Mouse (Mus musculus) heart, embryonic 13.5 days (tissue): ENCODE measurements around the gene Samsn1. TPM values are rescaled to one million over a fixed set of nuclear protein-coding genes. Genes with fewer than 3 reads are reported as not detected.

Experiments
- ATAC-seq: fragments of 200-750 bp; cut with Nextera tagmentation; 2 replicates; pipeline ENCODE4 v1.8.0; 2017; ENCODE audit warnings: moderate TSS enrichment; ENCODE audit not compliant: insufficient number of reproducible peaks, low FRiP score, low TSS enrichment; ENCODE audit errors: extremely low read depth
- H3K27ac ChIP-seq: fragments of 300-500 bp; sonication (generic); replicated peaks from 2 replicates; pipeline ENCODE4 v1.5.1; 2015; ENCODE audit warnings: moderate library complexity, mild to moderate bottlenecking, inconsistent platforms
- H3K27me3 ChIP-seq: fragments of 300-500 bp; sonication (generic); replicated peaks from 2 replicates; pipeline ENCODE4 v1.6.1; 2015; ENCODE audit warnings: mild to moderate bottlenecking, inconsistent platforms
- H3K36me3 ChIP-seq: fragments of 300-500 bp; sonication (generic); 2 replicates; pipeline ENCODE4 v1.6.1; 2015; ENCODE audit warnings: mild to moderate bottlenecking, inconsistent platforms
- H3K4me1 ChIP-seq: fragments of 300-500 bp; sonication (generic); 2 replicates; pipeline ENCODE4 v1.6.1; 2015; ENCODE audit warnings: inconsistent platforms
- H3K4me2 ChIP-seq: fragments of 300-500 bp; sonication (generic); 2 replicates; pipeline ENCODE4 v1.6.1; 2015; ENCODE audit warnings: inconsistent platforms, mild to moderate bottlenecking, moderate library complexity
- H3K4me3 ChIP-seq: fragments of 300-500 bp; sonication (generic); 2 replicates; pipeline ENCODE4 v1.5.1; 2015; ENCODE audit warnings: moderate library complexity, mild to moderate bottlenecking, inconsistent platforms
- H3K9ac ChIP-seq: fragments of 300-500 bp; sonication (generic); 2 replicates; pipeline ENCODE4 v1.6.1; 2015; ENCODE audit warnings: inconsistent platforms, mild to moderate bottlenecking, moderate library complexity
- H3K9me3 ChIP-seq: fragments of 300-500 bp; sonication (generic); 2 replicates; pipeline ENCODE4 v1.6.1; 2016; ENCODE audit warnings: inconsistent platforms
- WGBS: fragments of 180-500 bp; shearing (Covaris S2); methylation state at CpG from one replicate; pipeline ENCODE4 v1.1.7; 2015; ENCODE audit warnings: mixed read lengths; 5-methylcytosine and 5-hydroxymethylcytosine counted together
- polyA plus RNA-seq: library from polyadenylated mRNA; unstranded; fragments of >200 nt; fragmentation: Nextera tagmentation; extraction: Ambion mirVana; gene quantifications from 2 replicates; pipeline ENCODE4 v1.2.1, GENCODE M21; 2015

Gene Samsn1
- polyA plus RNA-seq = 2.0 and 2.1 TPM in 2 replicates

DNA sequence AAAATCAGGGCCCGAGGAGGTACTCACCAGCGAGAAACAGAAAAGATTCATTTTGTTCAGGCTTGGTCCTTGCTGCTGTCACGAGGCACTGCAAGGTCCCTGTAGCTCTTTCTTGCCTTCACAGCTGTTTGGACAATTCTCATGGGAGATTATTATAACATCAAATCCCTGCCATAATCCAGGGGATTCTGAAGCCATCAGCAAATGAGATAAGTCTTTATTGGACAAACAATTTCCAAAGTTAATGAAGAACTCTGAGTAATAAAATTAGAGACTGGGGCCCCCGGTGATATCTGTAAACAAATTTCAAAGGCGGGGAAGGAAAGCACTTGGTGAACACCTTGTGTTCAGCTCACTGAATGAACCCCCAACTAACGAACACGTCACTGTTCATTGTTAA, at the start of gene Samsn1:
Gene Samsn1 (minus strand): TSS at position 101 of the 400 bp plus-strand sequence.
- H3K4me3 ChIP-seq = no peak within 1 kb of the TSS
- ATAC-seq = no peak
- no peaks in the 10 kb centered on the region for H3K36me3 ChIP-seq
- H3K9ac ChIP-seq = no peak within 1 kb of the TSS
- WGBS = 81% methylated on average over 7 of the region's 7 CpGs
- H3K4me2 ChIP-seq = no peak within 1 kb of the TSS
- H3K9me3 ChIP-seq = peaks cover 4% of the 10 kb centered on the region; the same call in 1 of the 2 replicates
- no peaks in the 10 kb centered on the region for H3K4me1 ChIP-seq
- H3K27ac ChIP-seq = no peak within 1 kb of the TSS
- H3K27me3 ChIP-seq = no peaks in the 10 kb centered on the region

DNA sequence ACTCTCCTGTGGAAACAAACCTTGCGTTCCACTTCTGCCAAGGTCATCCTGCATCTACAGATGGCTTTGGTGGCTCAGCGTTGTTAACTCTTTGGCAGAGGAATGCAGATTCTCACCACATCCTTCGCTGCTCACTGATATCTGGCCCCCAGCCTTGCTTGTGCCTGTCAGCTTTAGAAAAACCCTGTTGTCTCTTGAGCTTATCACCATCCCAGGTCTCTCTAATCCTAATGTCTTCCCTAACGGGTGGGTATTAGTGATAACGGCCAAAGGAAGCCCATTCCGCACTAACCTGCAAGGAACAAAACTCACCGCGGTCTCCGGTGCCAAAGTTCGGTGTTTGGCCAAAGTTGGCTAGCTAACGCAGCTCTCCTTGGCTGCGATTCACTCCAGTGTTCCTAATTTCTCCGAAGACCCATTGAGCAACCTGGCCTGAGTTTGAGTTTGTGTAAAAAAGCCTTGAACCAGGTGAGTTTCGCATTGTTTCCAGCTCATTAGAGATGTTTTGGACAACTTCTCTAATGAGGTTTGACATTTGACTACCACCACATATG, 44.1 kb upstream of the Samsn1 start:
- H3K27ac ChIP-seq = no peak overlapping the region
- H3K9me3 ChIP-seq = no peaks in the 10 kb centered on the region
- H3K9ac ChIP-seq = no peak overlapping the region
- H3K4me3 ChIP-seq = no peak overlapping the region
- ATAC-seq = no peak
- no peaks in the 10 kb centered on the region for H3K4me1 ChIP-seq
- H3K27me3 ChIP-seq = no peaks in the 10 kb centered on the region
- 72% methylated on average over 14 of the region's 14 CpGs for WGBS
- no peaks in the 10 kb centered on the region for H3K36me3 ChIP-seq
- no peak overlapping the region for H3K4me2 ChIP-seq

DNA sequence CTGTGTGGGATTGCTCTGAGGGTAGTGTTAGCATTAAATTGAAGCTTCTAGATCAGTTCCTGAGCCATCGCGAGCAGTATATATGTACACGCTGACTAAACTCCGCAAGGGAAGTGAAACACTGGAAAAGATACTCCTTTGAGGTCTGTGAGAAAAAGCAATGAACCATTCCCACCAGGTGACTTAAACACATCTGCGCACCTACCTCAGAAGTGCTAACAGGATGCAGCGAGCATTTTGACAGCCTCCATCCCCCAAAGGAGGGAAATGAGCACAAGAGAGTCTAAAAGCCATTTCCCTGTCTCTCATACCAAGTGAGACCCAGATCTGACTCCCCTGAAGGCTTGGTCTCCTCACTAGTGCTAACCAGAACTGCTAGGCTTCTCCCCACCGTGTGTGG, 32.9 kb upstream of the Samsn1 start:
- no peaks in the 10 kb centered on the region for H3K27me3 ChIP-seq
- H3K4me3 ChIP-seq = no peak overlapping the region
- peaks cover 3% of the 10 kb centered on the region; the same call in 1 of the 2 replicates for H3K9me3 ChIP-seq
- no peak overlapping the region for H3K27ac ChIP-seq
- H3K36me3 ChIP-seq = no peaks in the 10 kb centered on the region
- 89% methylated on average over 7 of the region's 7 CpGs for WGBS
- no peaks in the 10 kb centered on the region for H3K4me1 ChIP-seq
- no peak overlapping the region for H3K4me2 ChIP-seq
- H3K9ac ChIP-seq = no peak overlapping the region
- ATAC-seq = no peak

DNA sequence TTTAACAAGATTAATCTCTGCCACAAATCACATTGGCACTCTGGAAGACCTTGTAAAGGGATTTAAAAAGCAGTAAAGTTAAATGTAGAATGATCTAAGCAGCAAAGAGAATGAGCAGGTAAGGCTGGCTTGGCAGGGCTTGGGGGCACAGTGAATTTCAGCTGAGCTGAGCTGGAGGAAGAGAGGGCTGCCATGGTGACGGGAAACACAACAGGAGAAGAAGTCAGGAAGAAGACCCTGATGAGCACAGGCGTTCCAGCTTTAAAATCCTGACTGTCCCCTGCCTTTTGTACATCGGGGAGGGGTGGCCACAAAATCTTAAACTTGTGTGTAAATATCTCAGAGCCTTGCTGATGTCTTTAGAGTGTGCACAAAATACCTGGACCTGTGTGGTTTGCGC, 32.0 kb upstream of the Samsn1 start:
- H3K36me3 ChIP-seq = no peaks in the 10 kb centered on the region

DNA sequence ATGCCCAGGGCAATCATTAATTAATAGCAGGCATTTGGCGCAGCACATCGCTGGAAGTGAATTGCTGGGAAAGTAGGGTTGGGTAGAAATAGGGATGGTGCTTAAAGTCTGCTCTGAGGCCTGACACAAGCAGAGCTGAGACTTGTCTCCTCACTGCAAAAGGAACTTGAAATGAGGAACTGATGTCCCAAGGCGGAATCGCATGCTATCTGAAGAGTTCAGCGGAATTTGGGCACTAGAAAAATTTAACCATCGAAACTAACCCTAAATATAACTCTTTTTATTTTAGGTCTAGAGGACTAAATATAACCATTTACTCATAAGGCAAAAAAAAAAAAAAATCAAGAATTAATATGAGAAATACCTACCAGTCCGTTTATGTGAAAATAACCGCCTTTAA, 31.5 kb upstream of the Samsn1 start:
- H3K27me3 ChIP-seq = no peaks in the 10 kb centered on the region
- H3K4me1 ChIP-seq = no peaks in the 10 kb centered on the region
- no peak overlapping the region for H3K27ac ChIP-seq
- H3K4me2 ChIP-seq = no peak overlapping the region
- H3K4me3 ChIP-seq = no peak overlapping the region
- WGBS = 83% methylated on average over 8 of the region's 8 CpGs
- peaks cover 3% of the 10 kb centered on the region; the same call in 1 of the 2 replicates for H3K9me3 ChIP-seq
- no peak overlapping the region for H3K9ac ChIP-seq
- no peak for ATAC-seq
- no peaks in the 10 kb centered on the region for H3K36me3 ChIP-seq

More for the DNA sequence above, 32.0 kb upstream of the Samsn1 start:
- WGBS = 72% methylated on average over 4 of the region's 4 CpGs
- ATAC-seq = no peak
- H3K4me1 ChIP-seq = no peaks in the 10 kb centered on the region
- no peak overlapping the region for H3K4me3 ChIP-seq
- no peaks in the 10 kb centered on the region for H3K27me3 ChIP-seq
- H3K27ac ChIP-seq = no peak overlapping the region
- no peak overlapping the region for H3K9ac ChIP-seq
- H3K4me2 ChIP-seq = no peak overlapping the region
- H3K9me3 ChIP-seq = peaks cover 3% of the 10 kb centered on the region; the same call in 1 of the 2 replicates

DNA sequence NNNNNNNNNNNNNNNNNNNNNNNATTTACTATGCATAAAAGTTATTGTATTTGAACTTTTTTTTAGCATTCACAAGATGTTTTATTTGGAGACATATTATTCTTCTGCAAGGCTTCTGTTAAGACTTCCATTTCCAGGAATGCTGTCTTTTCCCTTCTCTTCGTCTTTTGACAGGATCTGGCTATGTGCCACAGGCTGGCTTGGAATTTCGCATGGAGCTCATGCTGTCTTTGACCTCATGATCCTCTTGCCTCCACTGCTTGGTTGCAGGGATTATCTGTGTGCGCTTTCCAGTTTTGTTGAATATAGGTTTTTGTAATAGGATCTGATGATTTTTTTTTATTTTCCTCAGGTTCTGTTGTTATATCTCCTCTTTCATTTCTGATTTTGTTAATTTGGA, 25.0 kb upstream of the Samsn1 start:
- no peaks in the 10 kb centered on the region for H3K36me3 ChIP-seq
- ATAC-seq = no peak
- 63% methylated on average over 3 of the region's 3 CpGs for WGBS

DNA sequence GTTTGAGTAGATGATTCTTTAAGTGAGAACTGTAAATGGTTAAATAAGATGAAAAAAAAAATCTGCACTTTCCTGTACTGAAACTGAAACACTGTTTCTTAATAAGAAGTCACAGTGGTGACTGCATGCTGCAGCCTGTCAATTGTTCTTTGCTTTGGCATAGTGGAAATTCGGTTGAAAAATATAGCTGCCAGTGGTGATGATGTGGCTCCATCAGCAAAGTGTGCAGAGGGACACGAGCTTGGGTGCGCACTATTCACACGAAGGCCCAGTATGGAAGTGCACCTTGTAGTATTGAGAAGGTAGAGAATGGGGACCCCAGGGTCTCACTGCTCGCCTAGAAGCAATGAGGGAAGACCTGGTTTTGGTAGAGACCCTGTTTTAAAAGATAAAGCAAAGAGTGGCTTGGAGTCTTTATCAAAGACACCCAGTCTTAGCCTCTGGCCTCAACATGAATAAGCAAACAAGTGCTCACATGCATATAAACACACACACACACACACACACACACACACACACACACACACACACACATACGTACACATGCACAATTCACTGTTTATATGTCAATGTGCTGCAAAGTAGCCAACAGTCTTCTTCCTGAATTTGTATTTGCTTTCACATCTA, 18.4 kb upstream of the Samsn1 start:
- no peak overlapping the region for H3K4me2 ChIP-seq
- H3K4me1 ChIP-seq = no peaks in the 10 kb centered on the region
- no peak overlapping the region for H3K9ac ChIP-seq
- H3K4me3 ChIP-seq = no peak overlapping the region
- no peaks in the 10 kb centered on the region for H3K9me3 ChIP-seq
- H3K27ac ChIP-seq = no peak overlapping the region
- no peak for ATAC-seq
- H3K27me3 ChIP-seq = no peaks in the 10 kb centered on the region
- 75% methylated on average over 6 of the region's 6 CpGs for WGBS
- no peaks in the 10 kb centered on the region for H3K36me3 ChIP-seq

More for the DNA sequence above, 25.0 kb upstream of the Samsn1 start:
- Histone ChIP-seq H3K9me3 (no peaks in the 10 kb centered on the region), H3K27me3 (no peaks in the 10 kb centered on the region), H3K4me1 (no peaks in the 10 kb centered on the region), H3K4me2 (no peak overlapping the region), H3K4me3 (no peak overlapping the region), H3K9ac (no peak overlapping the region), H3K27ac (no peak overlapping the region)

DNA sequence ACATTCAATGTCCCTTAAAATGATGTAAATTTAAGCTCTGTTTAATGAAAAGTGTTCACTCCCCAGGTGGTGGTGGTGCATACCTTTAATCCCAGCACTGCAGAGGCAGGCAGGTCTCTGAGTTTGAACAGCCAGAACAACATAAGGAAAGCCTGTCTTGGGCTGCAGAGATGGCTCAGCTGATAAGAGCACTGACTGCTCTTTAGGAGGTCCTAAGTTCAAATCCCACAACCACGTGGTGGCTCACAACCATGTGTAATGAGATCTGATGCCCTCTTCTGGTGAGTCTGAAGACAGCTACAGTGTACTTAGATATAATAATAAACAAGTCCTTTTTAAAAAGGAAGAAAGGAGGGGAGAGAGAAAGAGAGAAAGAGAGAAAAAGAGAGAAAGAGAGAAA, 2.9 kb downstream of the Samsn1 start:
- no peak overlapping the region for H3K4me3 ChIP-seq
- WGBS = 39% methylated on average over 1 of the region's 1 CpGs
- no peak for ATAC-seq
- no peaks in the 10 kb centered on the region for H3K27me3 ChIP-seq
- H3K4me2 ChIP-seq = no peak overlapping the region
- H3K4me1 ChIP-seq = no peaks in the 10 kb centered on the region
- no peak overlapping the region for H3K9ac ChIP-seq
- H3K9me3 ChIP-seq = no peaks in the 10 kb centered on the region
- H3K36me3 ChIP-seq = no peaks in the 10 kb centered on the region
- H3K27ac ChIP-seq = no peak overlapping the region

DNA sequence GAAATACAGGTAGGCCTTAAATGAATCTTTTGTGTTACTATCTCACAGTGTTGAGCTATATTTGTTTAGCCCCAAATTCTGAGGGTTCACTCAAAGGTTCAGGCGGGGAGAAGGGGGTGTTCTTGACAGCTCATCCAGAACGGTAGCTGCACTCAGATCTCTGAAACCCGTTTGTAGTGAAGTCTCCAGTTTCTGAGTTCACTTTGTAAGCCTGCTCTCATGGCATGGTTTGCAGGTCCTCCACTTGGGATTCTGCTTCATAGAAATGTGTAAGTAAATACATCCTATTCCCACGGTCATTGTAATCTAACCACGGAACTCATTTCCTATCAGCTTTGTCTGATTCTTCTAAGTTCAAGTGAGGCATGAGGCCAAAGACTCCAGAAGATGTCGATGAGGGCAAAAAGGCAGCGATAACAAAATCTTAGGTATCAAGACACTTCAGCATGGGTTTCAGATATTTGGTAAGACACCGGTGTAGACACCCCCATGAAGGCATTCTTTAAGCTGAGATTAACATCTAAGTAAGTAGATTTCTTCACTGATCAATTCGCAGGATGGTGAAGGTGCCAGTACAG, 18.2 kb downstream of the Samsn1 start:
- H3K36me3 ChIP-seq = no peaks in the 10 kb centered on the region
- H3K9me3 ChIP-seq = no peaks in the 10 kb centered on the region
- 78% methylated on average over 9 of the region's 9 CpGs for WGBS
- no peak for ATAC-seq
- H3K4me3 ChIP-seq = no peak overlapping the region
- no peak overlapping the region for H3K27ac ChIP-seq
- H3K4me2 ChIP-seq = no peak overlapping the region
- no peaks in the 10 kb centered on the region for H3K27me3 ChIP-seq
- no peak overlapping the region for H3K9ac ChIP-seq
- no peaks in the 10 kb centered on the region for H3K4me1 ChIP-seq

DNA sequence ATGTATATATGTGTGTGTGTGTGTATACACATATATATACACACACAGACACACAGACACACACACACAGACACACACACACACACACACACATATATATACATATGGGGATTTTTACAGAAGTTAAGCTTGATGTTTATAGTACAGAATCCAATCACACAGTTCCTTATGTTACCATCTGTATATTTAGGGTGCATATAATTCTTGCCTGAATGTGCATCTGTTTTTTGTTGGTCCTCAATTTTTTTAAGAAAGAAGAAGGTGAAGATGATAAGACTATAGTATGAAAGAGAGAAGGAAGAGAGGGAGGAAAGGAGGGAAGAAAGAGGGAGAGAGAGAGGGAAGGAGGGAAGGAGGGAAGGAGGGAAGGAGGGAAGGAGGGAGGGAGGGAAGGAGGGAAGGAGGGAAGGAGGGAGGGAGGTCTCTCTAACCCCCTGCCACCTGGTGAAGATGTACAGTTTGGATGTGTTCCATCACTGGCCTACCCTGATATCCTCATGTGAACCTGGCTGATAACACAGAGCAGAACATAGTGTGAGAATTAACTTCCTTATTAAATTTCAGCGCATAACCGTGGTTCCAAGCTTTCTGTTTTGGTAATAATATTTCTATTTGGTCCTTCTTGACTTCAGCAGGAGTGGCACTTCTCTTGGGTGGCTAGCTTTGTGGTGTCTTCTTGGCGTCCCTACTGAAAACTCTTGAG, 19.1 kb downstream of the Samsn1 start:
- Histone ChIP-seq H3K9ac (no peak overlapping the region), H3K4me3 (no peak overlapping the region), H3K9me3 (no peaks in the 10 kb centered on the region), H3K4me2 (no peak overlapping the region), H3K4me1 (no peaks in the 10 kb centered on the region), H3K36me3 (no peaks in the 10 kb centered on the region), H3K27ac (no peak overlapping the region), H3K27me3 (no peaks in the 10 kb centered on the region)
- 77% methylated on average over 3 of the region's 3 CpGs for WGBS
- ATAC-seq = no peak

DNA sequence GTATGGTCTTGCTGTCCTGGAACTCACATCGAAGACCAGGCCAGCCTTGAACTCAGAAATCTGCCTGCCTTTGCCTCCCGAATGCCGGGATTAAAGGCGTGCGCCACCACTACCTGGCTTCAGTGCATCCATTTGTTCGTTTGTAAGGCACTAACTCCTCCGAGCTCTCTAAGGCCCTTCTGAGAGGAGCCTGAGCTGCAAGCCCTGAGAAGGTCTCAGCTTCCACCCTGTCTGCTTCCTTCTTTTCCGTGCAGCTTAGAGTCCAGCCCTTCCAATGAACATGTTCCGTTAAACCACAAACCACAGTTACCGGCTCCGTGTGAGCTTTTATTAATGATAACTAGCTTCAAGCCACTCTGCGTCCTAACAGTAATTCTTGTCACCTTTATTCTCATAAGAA, 19.8 kb downstream of the Samsn1 start:
- no peak overlapping the region for H3K9ac ChIP-seq
- ATAC-seq = no peak
- H3K27ac ChIP-seq = no peak overlapping the region

More for the DNA sequence above, 19.8 kb downstream of the Samsn1 start:
- H3K9me3 ChIP-seq = no peaks in the 10 kb centered on the region
- 82% methylated on average over 12 of the region's 12 CpGs for WGBS
- no peaks in the 10 kb centered on the region for H3K36me3 ChIP-seq
- H3K27me3 ChIP-seq = no peaks in the 10 kb centered on the region
- H3K4me3 ChIP-seq = no peak overlapping the region
- H3K4me1 ChIP-seq = no peaks in the 10 kb centered on the region
- no peak overlapping the region for H3K4me2 ChIP-seq
